Mouse (Mus musculus): Measurements from ENCODE around the gene Tango6. TPM values are rescaled to one million over a fixed set of nuclear protein-coding genes. Genes with fewer than 3 reads are reported as not detected.
A peak's percentile ranks its signal among the peaks of the same experiment; 100 is the strongest.

Gene Tango6
- 8.9 and 9.1 TPM in 2 replicates for polyA plus RNA-seq (2016; fragmentation: Nextera tagmentation; extraction: Ambion mirVana)

DNA sequence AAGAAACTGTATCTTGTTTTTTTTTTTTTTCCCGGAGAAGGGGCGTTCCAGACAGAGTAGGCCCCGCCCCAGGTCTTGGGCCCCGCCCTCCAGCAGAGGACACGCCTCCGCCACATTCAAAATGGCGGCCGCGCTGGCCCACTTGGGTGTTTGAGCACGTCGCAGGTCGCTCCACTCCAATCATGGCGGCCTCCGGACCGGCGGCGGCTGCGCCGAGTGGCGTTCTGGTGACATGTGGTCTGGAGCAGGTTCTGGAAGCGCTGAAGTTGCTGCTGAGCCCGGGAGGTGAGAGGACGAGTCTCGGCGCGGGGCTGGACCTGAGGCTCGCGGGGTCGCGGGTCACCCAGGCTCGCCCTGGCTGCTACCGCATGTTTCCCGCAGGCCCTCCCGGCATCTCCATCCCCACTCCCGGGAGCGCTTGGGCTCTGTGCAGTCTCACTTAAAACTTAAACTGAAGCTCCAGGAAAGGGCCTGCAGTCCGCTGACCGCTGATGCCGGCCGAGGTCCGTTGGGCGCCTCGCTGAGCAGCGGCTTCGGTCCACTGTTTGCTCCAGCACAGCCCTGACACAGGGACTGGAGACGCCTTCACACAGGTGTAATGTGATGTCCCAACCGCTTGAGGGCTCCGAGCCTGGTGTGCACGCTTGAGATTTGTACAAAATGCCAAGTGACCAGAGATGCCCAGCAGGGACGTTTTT is at the start of gene Tango6:
Tango6 (plus strand) TSS at position 98 of the 698 bp plus-strand sequence.
- WGBS, result under 1% methylated on average over 50 of the region's 50 CpGs
- Histone ChIP-seq H3K4me2 (peak within 1 kb of the TSS; percentile 64), H3K4me3 (peak within 1 kb of the TSS; percentile 61), H3K4me1 (replicated peaks) (peaks cover 9% of the 10 kb centered on the region; the same call in 1 of the 2 replicates), H3K36me3 (no peaks in the 10 kb centered on the region), H3K27me3 (replicated peaks) (no peaks in the 10 kb centered on the region), H3K9me3 (replicated peaks) (peaks cover 3% of the 10 kb centered on the region; the same call in 1 of the 2 replicates), H3K27ac (ENCODE audit: poor library complexity, severe bottlenecking) (peak within 1 kb of the TSS; percentile 86), H3K9ac (peak within 1 kb of the TSS; percentile 79)
- ATAC-seq (ENCODE audit: insufficient number of reproducible peaks, low FRiP score), result peak; percentile 98

DNA sequence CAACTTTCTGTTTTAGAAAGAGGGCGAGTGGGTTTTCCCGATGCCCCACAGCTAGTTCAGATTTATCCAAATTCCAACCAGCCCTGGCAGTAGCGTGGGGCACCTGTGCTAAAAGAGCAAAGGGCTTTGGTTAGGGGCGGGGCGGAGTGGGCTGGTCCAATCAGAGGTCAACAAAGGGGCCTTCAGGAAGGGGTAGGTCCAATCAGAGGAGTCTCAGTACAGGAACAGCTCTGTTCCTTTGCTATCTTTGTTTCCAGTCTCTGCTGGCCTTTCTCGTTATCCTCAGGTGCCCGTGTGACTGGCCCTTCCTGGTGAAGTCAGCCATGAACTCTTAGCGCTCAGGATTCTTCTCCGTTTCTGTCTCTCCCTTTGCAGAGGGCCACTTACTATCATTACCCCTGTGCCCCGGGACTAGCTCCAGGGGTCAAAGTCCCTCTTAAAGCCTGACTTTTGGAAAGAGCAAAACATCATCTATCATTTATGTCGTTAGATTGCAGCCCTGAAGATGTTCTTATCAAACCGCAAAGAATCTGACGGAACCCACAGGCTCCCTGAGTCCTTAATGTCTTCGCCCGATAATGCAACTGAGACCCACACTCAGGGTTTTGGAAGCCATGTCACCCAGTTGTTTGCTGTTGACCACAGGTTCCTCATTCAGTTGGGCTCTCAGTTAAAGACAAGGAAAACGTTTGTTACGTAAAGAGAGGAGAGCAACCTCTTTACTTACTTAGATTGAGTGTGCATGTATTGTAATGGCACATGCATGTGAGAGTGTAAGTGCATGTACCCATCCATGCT is 49.3 kb upstream of the Tango6 start:
- Histone ChIP-seq H3K4me2 (no peak overlapping the region), H3K27me3 (replicated peaks) (peaks cover 5% of the 10 kb centered on the region; the same call in 1 of the 2 replicates), H3K36me3 (no peaks in the 10 kb centered on the region), H3K4me3 (no peak overlapping the region), H3K4me1 (replicated peaks) (peaks cover 12% of the 10 kb centered on the region), H3K9me3 (replicated peaks) (no peaks in the 10 kb centered on the region), H3K9ac (no peak overlapping the region), H3K27ac (ENCODE audit: poor library complexity, severe bottlenecking) (no peak overlapping the region)
- WGBS, result 67% methylated on average over 17 of the region's 17 CpGs
- no peak for ATAC-seq (ENCODE audit: insufficient number of reproducible peaks, low FRiP score)

DNA sequence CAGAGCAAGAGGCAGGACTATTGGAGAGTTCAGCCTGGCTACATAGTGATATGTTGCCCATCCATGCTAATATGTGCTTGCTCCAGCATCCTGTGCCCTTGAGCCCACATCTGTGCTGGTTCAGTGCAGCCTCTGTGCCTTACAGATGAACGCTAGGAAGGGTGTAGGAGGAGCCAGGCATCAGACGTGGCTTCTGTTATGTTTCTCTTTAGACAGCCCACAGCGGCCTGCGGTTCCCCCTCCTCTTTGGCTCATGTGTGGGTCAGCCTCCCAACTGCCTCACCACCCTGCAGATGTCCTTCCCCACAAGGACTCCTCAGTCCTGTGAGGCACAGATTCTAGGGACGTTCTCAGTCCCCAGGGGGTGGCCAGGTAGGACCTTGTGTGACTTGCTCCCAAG is 47.6 kb upstream of the Tango6 start:
- peaks cover 5% of the 10 kb centered on the region; the same call in 1 of the 2 replicates for H3K27me3 ChIP-seq (replicated peaks)
- H3K9me3 ChIP-seq (replicated peaks), result no peaks in the 10 kb centered on the region
- 26% methylated on average over 5 of the region's 5 CpGs for WGBS
- H3K4me2 ChIP-seq, result no peak overlapping the region
- no peaks in the 10 kb centered on the region for H3K36me3 ChIP-seq
- no peak overlapping the region for H3K27ac ChIP-seq (ENCODE audit: poor library complexity, severe bottlenecking)
- no peak for ATAC-seq (ENCODE audit: insufficient number of reproducible peaks, low FRiP score)
- H3K9ac ChIP-seq, result no peak overlapping the region
- peaks cover 12% of the 10 kb centered on the region for H3K4me1 ChIP-seq (replicated peaks)
- H3K4me3 ChIP-seq, result no peak overlapping the region

- H3K4me2 ChIP-seq, result no peak overlapping the region
- H3K27ac ChIP-seq (ENCODE audit: poor library complexity, severe bottlenecking), result no peak overlapping the region
- H3K9ac ChIP-seq, result no peak overlapping the region
- no peak overlapping the region for H3K4me3 ChIP-seq
- ATAC-seq (ENCODE audit: insufficient number of reproducible peaks, low FRiP score), result no peak
- peaks cover 4% of the 10 kb centered on the region; the same call in 1 of the 2 replicates for H3K27me3 ChIP-seq (replicated peaks)
- H3K9me3 ChIP-seq (replicated peaks), result no peaks in the 10 kb centered on the region
- WGBS, result 84% methylated on average over 4 of the region's 4 CpGs
- no peaks in the 10 kb centered on the region for H3K36me3 ChIP-seq
- peaks cover 3% of the 10 kb centered on the region; the same call in 1 of the 2 replicates for H3K4me1 ChIP-seq (replicated peaks)
Measured at GRCm38 (mm10) chr8:106637446-106637845, 45.4 kb upstream of the Tango6 start.

DNA sequence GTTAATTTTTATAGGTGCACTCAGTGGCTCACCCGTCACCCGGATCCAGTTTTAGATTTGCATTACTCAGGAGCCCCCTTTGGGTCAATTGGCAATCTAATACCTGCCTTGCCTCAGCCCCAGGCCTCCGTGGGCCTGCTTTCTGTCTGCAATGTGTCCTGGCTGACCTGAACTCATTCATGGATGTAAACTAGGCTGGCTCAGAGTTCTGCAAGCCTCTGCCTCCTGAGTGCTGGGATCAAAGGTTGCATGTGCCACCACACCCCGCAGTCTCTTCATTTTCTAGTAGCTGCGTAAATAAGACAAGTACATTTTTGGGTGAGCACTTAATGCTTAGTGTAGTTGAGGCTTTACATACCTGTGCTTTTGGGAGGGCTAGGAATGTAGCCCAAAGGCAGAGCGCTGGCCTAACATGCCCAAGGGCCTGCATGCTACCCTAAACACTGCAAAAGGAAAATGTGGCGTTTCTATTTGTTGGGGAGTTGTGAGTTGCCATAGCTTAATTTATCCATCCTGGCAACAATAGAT is 44.0 kb upstream of the Tango6 start:
- Histone ChIP-seq H3K4me2 (no peak overlapping the region), H3K27ac (ENCODE audit: poor library complexity, severe bottlenecking) (no peak overlapping the region), H3K4me3 (no peak overlapping the region), H3K9me3 (replicated peaks) (no peaks in the 10 kb centered on the region), H3K4me1 (replicated peaks) (no peaks in the 10 kb centered on the region), H3K9ac (no peak overlapping the region), H3K36me3 (no peaks in the 10 kb centered on the region), H3K27me3 (replicated peaks) (no peaks in the 10 kb centered on the region)
- WGBS, result 84% methylated on average over 7 of the region's 7 CpGs
- no peak for ATAC-seq (ENCODE audit: insufficient number of reproducible peaks, low FRiP score)

DNA sequence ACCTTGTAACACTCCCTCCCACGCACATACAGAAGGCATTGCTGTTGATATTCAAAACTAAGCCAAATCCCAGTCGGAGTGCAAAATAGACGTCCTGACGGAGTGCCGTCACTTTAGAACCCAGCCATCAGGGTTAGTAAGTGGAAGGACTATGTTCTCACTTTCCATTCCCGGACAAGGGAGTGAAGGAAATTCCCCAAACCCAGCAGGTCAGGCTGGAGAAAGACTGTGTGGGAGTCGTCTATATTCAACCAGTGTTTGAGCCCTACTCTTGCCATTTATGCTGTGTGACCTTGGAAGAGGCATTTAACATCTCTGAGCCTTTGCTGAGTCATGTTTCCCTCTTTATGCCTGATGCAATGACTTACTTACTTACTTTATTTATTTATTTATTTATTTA is 42.7 kb upstream of the Tango6 start:
- ATAC-seq (ENCODE audit: insufficient number of reproducible peaks, low FRiP score), result no peak
- no peaks in the 10 kb centered on the region for H3K36me3 ChIP-seq
- 73% methylated on average over 7 of the region's 7 CpGs for WGBS
- no peak overlapping the region for H3K4me3 ChIP-seq
- H3K27me3 ChIP-seq (replicated peaks), result no peaks in the 10 kb centered on the region
- no peak overlapping the region for H3K9ac ChIP-seq
- no peaks in the 10 kb centered on the region for H3K4me1 ChIP-seq (replicated peaks)
- H3K27ac ChIP-seq (ENCODE audit: poor library complexity, severe bottlenecking), result no peak overlapping the region
- no peak overlapping the region for H3K4me2 ChIP-seq
- no peaks in the 10 kb centered on the region for H3K9me3 ChIP-seq (replicated peaks)

DNA sequence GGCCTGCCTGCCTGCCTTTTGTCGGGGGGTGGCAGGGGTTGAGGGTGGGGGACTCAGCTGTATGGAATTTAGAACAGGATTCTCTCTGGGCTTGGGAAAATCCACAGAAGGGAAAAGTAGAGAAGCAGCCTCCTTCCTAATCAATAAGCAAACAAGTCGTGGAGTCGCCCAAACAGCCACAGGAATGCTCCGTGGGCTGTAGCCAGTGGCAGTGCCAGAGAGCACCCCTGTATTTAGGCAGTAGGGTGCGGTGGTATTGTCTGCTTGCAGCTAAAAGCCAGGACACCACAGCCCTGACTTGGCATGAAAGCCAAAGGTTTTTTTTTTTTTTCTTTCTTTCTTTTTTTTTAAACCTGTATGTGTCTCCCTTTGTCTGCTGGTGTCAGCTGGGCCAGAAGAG is 41.9 kb upstream of the Tango6 start:
- Histone ChIP-seq H3K36me3 (no peaks in the 10 kb centered on the region), H3K4me2 (no peak overlapping the region), H3K9me3 (replicated peaks) (no peaks in the 10 kb centered on the region), H3K9ac (no peak overlapping the region), H3K4me3 (no peak overlapping the region), H3K27ac (ENCODE audit: poor library complexity, severe bottlenecking) (no peak overlapping the region), H3K27me3 (replicated peaks) (no peaks in the 10 kb centered on the region), H3K4me1 (replicated peaks) (no peaks in the 10 kb centered on the region)
- WGBS, result 63% methylated on average over 5 of the region's 5 CpGs
- ATAC-seq (ENCODE audit: insufficient number of reproducible peaks, low FRiP score), result no peak

DNA sequence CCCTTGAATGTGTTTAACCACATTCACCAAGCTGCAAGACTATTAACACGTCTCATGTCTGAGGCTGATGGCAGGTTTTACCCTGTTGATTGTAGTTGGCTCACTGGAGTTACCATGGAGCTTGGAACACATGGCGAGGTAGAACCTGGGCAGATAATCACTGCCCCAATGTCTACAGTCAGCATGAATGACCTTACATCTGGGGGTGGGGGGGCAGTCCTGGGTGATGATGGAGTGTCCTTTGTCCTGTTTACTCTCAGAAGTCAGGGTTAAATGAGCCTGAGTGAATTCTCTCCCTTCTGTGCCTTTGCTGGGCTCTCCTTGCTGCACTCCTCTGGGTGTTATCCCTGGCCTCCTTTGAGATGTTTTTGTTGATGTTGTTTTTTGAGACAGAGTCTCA is 40.7 kb upstream of the Tango6 start:
- no peak overlapping the region for H3K4me2 ChIP-seq

DNA sequence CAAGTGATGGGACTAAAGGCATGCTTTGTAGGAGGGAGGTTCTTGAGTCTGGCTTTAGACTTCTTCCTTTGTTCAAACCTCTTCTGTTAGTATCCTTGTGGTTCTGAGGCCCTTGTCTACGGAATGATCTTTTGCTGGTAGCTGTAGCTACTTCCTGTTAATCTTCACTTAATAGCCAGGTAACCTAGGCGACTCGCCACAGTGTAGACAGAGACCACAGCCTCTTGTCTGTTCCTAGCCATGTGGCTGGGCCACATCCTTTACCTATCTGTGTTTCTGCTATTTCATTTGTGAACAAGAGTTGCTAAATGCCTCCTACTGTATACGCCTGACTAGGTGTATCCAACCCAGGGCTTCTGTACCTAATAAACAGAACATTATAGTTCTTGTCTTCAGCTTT is 39.8 kb upstream of the Tango6 start:
- Histone ChIP-seq H3K27me3 (replicated peaks) (no peaks in the 10 kb centered on the region), H3K27ac (ENCODE audit: poor library complexity, severe bottlenecking) (no peak overlapping the region), H3K4me1 (replicated peaks) (no peaks in the 10 kb centered on the region), H3K4me2 (no peak overlapping the region), H3K36me3 (no peaks in the 10 kb centered on the region), H3K9me3 (replicated peaks) (no peaks in the 10 kb centered on the region), H3K4me3 (no peak overlapping the region), H3K9ac (no peak overlapping the region)
- no peak for ATAC-seq (ENCODE audit: insufficient number of reproducible peaks, low FRiP score)
- WGBS, result 85% methylated on average over 4 of the region's 4 CpGs

More for the DNA sequence above, 40.7 kb upstream of the Tango6 start:
- ATAC-seq (ENCODE audit: insufficient number of reproducible peaks, low FRiP score), result no peak
- 74% methylated on average over 2 of the region's 2 CpGs for WGBS
- Histone ChIP-seq H3K9me3 (replicated peaks) (no peaks in the 10 kb centered on the region), H3K27me3 (replicated peaks) (no peaks in the 10 kb centered on the region), H3K9ac (no peak overlapping the region), H3K4me1 (replicated peaks) (no peaks in the 10 kb centered on the region), H3K27ac (ENCODE audit: poor library complexity, severe bottlenecking) (no peak overlapping the region), H3K4me3 (no peak overlapping the region), H3K36me3 (no peaks in the 10 kb centered on the region)

GRCm38 (mm10) chr8:106644957-106645356 is 37.9 kb upstream of the Tango6 start:
- WGBS, result 61% methylated on average over 3 of the region's 3 CpGs
- H3K9me3 ChIP-seq (replicated peaks), result no peaks in the 10 kb centered on the region

GRCm38 (mm10) chr8:106646153-106646552 is 36.7 kb upstream of the Tango6 start:
- 85% methylated on average over 2 of the region's 2 CpGs for WGBS
- Histone ChIP-seq H3K27me3 (replicated peaks) (no peaks in the 10 kb centered on the region), H3K9me3 (replicated peaks) (no peaks in the 10 kb centered on the region), H3K4me3 (no peak overlapping the region), H3K4me2 (no peak overlapping the region), H3K4me1 (replicated peaks) (no peaks in the 10 kb centered on the region), H3K27ac (ENCODE audit: poor library complexity, severe bottlenecking) (no peak overlapping the region), H3K36me3 (no peaks in the 10 kb centered on the region), H3K9ac (no peak overlapping the region)
- ATAC-seq (ENCODE audit: insufficient number of reproducible peaks, low FRiP score), result no peak

More at GRCm38 (mm10) chr8:106644957-106645356, 37.9 kb upstream of the Tango6 start:
- Histone ChIP-seq H3K4me2 (no peak overlapping the region), H3K27me3 (replicated peaks) (no peaks in the 10 kb centered on the region), H3K4me1 (replicated peaks) (no peaks in the 10 kb centered on the region), H3K9ac (no peak overlapping the region), H3K36me3 (no peaks in the 10 kb centered on the region), H3K27ac (ENCODE audit: poor library complexity, severe bottlenecking) (no peak overlapping the region), H3K4me3 (no peak overlapping the region)
- no peak for ATAC-seq (ENCODE audit: insufficient number of reproducible peaks, low FRiP score)
